In the genomic region with DNA sequence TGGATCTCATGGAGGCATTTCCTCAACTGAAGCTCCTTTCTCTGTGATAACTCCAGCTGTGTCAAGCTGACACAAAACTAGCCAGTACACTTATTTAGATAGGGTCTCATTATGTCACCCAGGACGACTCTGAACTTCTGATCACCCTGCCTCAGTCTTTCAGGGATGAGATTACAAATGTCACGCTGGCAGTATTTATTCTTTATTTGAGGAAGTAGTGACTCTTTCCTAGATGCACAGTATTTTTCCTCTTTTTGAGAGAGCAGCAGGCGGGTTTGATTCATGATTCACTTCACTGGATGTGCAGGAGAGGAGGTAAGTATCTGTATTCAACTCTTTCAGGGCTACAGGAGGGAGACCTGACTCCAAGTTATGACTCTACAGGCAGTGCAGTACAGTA, we compare ENCODE assay signal across 40 mouse cellular contexts. TPM values are rescaled to one million over a fixed set of nuclear protein-coding genes. Genes with fewer than 3 reads are reported as not detected.
"Had no signal": no experiment of that assay in that cellular context is flagged by ENCODE, and none has a peak within 500 bp of the region (broad histone marks: within the 10 kb centered on the region; RNA-seq: fewer than 3 reads in every experiment).

No protein-coding gene starts in this region.

- DNase-seq: gastrocnemius, postnatal 14 days; heart, adult 18-20 months; heart, postnatal 10 days; heart, postnatal 4 days; kidney, adult 18-20 months; kidney, adult 8-10 months; kidney, postnatal 10 days; kidney, postnatal 25 days; kidney, postnatal 4 days had no signal

- H3K9ac ChIP-seq: heart, embryonic 12.5 days; hindbrain, embryonic 12.5 days; hindbrain, embryonic 14.5 days; intestine, embryonic 15.5 days; limb, embryonic 13.5 days; limb, embryonic 15.5 days; liver, embryonic 12.5 days; liver, embryonic 14.5 days had no signal

- H3K4me1 ChIP-seq: heart, embryonic 10.5 days; heart, embryonic 12.5 days; hindbrain, embryonic 10.5 days; hindbrain, embryonic 12.5 days; intestine, embryonic 15.5 days; limb, embryonic 13.5 days; limb, embryonic 15.5 days had no signal

- H3K9me3 ChIP-seq: heart, embryonic 10.5 days; heart, embryonic 12.5 days; hindbrain, embryonic 10.5 days; hindbrain, embryonic 12.5 days; intestine, embryonic 15.5 days; limb, embryonic 13.5 days; limb, embryonic 15.5 days; liver, embryonic 12.5 days had no signal

- ATAC-seq: hindbrain, embryonic 16.5 days; inflammation-experienced regulatory T-cells, adult 6 months; intestine, embryonic 15.5 days; intestine, postnatal 0 days; liver, embryonic 12.5 days had no signal

- H3K27ac ChIP-seq: heart, embryonic 10.5 days; hindbrain, embryonic 10.5 days; hindbrain, embryonic 12.5 days; hindbrain, embryonic 14.5 days; intestine, embryonic 15.5 days; layer of hippocampus, adult 2 months; limb, embryonic 13.5 days; limb, embryonic 15.5 days; liver, embryonic 12.5 days; liver, embryonic 14.5 days had no signal

- H3K36me3 ChIP-seq: intestine, embryonic 15.5 days had no signal

- H3K4me3 ChIP-seq: heart, embryonic 10.5 days; heart, embryonic 12.5 days; hindbrain, embryonic 10.5 days; hindbrain, embryonic 12.5 days; intestine, embryonic 15.5 days; layer of hippocampus, adult 2 months; limb, embryonic 13.5 days; limb, embryonic 15.5 days; liver, embryonic 12.5 days had no signal

- H3K27me3 ChIP-seq: heart, embryonic 12.5 days; hindbrain, embryonic 12.5 days; intestine, embryonic 15.5 days; limb, embryonic 13.5 days; limb, embryonic 15.5 days; liver, embryonic 12.5 days had no signal

RNA-seq across cellular contexts. Expression of a gene that starts 17.3 kb away (rescaled TPM):
- total RNA-seq: gastrocnemius, adult 18-20 months; gastrocnemius, adult 8-10 months; gastrocnemius, postnatal 14 days; gastrocnemius, postnatal 4 days; heart, adult 18-20 months; heart, adult 8-10 months; heart, postnatal 10 days; heart, postnatal 25 days; heart, postnatal 4 days; layer of hippocampus, adult 2 months; layer of hippocampus, postnatal 10 days; layer of hippocampus, postnatal 25 days; left cerebral cortex, adult 18-20 months; left cerebral cortex, adult 8-10 months; left cerebral cortex, postnatal 14 days; left cerebral cortex, postnatal 36 days; liver, adult 2 months had no signal
- polyA plus RNA-seq: heart, embryonic 10.5 days; heart, embryonic 12.5 days; heart, embryonic 14.5 days; heart, embryonic 16.5 days; hindbrain, embryonic 10.5 days; hindbrain, embryonic 12.5 days; hindbrain, embryonic 14.5 days; hindbrain, embryonic 16.5 days; inflammation-experienced regulatory T-cells, adult 6 months; intestine, embryonic 15.5 days; intestine, postnatal 0 days; kidney, embryonic 14.5 days; kidney, embryonic 16.5 days; limb, embryonic 11.5 days; limb, embryonic 13.5 days; limb, embryonic 15.5 days; liver, adult 2 months; liver, embryonic 12.5 days; liver, embryonic 14.5 days had no signal
